Mouse (Mus musculus) liver, postnatal 0 days (tissue): ENCODE data around the gene Csrnp2.

Experiments used
- CTCF ChIP-seq: sonication (generic); IDR thresholded peaks from 2 replicates; pipeline ENCODE4 v1.5.1; 2016; ENCODE audit warnings: antibody characterized with exemption, low read depth
- EP300 ChIP-seq: IDR thresholded peaks from 2 replicates; pipeline ENCODE4 v1.6.1; 2016; ENCODE audit warnings: antibody characterized with exemption, low read depth, mild to moderate bottlenecking

DNA sequence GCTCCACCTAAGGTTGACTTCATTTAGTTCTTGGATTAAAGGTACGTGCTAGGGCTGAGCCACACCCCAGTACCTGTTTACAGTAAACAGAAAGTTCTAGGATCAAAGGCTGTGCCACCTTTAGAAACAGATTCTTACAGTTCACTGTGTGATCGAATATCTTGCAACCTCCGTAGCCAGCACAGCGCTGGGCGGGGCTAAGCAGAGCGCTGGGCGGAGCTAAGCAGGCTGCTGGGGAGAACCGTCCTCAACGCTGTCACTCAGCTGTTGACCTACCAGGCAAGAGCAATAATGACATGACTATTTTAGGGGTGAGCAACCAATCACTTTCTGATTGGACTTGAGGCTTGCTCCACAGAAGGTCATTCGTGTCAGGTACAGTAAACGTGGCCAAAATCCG lies 34.3 kb downstream of the Csrnp2 start:
- TF ChIP-seq EP300 (no peak), CTCF (no peak)
